Mouse (Mus musculus) left cerebral cortex, adult 9 months (tissue): ENCODE results near the gene Dynlt1b.
"Not testable (repeated sequence)": the region's sequence is repeated elsewhere in the genome, so short reads cannot be mapped to it uniquely, and the experiment has no call there.

Experiments used
- DNase-seq, 2 experiments: peaks; one replicate each; pipeline ENCODE4 v3.0.0; 2022; ENCODE audit warnings: low spot score in 2 of 2

The Dynlt1b gene

DNA sequence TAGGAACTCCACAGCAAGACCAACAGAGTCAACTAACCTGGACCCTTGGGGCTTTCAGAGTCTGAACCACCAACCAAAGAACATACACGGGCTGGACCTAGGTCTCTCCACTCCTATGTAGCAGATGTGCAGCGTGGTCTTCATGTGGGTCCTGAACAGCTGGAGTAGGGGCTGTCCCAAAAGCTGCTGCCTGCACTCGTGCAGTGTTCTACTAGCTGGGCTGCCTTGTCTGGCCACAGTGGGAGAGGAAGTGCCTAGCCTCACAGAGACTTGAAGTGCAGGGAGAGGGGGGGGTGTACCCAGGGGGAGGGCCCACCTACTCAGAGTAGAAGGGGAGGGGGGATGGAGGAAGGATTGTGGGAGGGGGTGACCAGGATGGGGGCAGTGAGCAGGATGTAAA lies 7.1 kb upstream of the Dynlt1b start:
- DNase-seq: not testable (repeated sequence)

DNA sequence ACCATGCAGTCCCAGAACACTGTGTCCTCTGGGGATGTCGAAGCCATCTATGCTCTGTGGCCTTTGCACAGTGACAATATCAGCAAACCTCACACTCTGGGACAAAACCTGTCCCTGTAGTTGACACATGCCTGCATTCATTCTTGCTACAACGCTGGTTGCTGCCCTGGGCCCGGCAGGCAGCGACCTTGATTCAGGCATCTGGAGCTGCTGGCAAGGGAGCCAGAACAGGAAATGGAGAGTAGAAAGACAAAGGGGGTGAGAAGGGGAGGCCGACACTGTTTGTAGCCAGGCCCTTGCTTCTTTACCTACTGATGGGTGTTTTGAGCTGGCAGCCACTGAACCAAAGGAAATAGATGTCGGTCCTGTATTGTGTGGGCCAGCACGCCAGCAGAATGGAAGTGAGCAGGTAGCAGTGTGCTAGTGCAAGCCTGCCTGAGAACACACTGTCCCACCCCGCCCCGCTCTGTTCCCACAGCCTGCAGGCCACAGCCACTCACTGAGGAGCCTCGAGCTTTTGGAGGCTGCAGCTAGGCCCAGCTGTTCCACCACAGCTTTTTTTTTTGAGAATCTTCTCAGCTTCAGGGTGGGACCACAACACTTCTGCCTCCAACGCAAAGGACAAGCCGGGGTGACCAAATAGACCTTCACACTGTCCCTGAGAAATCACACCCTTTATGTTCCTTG lies 5.5 kb upstream of the Dynlt1b start:
- not testable (repeated sequence) for DNase-seq

DNA sequence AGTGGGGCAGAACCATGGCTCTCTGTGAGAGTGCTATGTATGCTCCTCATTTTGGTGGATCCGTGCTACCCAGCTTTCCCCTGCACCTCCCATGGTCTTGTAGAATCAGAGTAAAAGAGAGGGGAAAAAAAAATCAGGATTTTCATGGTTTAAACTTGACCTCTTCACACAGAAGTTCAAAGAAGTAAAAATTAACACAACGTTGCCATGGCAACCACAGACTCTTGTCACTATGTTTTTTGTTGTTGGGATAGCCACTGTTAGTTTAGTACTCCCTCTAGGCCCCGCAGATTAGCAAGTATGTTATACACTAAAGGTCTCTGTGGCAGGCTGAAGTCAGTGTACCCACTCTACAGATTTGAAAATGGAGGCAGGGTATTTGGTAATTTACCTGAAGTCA lies 4.6 kb upstream of the Dynlt1b start:
- not testable (repeated sequence) for DNase-seq

DNA sequence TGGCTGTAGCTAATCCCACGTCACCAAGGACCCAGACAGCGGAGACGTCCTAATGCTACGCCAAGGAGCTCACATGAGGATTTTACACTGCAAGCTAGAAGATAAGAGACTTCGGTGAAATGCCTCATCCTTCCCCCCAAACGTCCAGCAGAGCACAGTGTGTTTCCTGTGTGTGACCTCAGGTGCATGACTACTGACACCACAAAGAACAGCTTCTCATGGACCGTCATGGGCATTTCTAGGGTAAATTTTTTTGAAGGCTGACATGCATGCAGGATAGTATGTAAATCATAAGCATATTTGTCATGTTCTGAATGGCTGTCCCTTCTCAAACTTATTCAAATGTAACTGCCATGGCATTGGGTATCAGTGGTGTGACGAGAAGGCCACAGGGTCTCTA lies 3.0 kb upstream of the Dynlt1b start:
- DNase-seq: not testable (repeated sequence)

DNA sequence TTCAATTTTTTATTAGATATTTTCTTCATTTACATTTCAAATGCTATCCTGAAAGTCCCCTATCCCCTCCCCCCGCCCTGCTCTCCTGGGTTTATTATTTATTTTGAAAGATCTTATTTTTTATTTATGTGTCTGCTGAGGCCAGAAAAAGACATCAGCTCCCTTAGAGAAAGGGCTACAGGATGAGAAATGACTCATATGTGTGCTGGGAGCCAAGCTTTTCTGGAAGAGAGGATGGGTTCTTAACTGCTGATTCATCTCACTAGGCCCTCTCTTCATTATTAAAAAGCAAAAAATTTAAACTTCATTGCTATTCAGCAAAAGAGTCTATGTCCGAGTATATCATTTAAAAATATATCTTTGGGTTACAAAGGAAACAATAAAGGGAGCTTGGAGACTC lies 986 bp upstream of the Dynlt1b start:
- not testable (repeated sequence) for DNase-seq

DNA sequence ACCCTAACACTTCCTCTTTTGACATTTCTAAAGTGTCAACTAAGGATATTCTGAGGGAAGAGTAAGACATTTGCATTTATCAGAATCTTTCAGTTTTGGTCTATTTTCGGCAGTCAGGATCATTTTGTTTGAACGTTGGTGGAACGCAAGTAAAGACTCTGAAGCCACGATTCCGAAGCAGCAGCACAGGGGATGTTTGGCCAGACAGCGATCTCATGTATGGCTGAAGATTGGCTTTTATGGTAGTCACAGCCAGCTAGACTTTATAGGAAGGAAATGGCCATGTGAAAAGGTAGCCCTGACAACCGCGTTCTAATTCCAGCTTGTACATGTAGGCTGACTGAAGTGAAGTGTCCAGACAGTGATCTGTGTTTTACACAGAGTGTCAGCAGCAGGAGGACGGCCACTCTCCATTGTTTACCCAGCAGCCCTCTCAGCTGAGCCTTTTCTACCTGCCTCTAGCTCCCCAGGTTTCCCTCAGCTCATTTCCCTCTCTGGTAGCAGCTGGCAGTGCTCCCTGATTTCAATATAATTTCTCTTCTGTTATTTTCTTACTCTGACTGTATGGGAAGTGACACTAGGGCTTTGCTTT lies 594 bp downstream of the Dynlt1b start:
- DNase-seq: not testable (repeated sequence)

DNA sequence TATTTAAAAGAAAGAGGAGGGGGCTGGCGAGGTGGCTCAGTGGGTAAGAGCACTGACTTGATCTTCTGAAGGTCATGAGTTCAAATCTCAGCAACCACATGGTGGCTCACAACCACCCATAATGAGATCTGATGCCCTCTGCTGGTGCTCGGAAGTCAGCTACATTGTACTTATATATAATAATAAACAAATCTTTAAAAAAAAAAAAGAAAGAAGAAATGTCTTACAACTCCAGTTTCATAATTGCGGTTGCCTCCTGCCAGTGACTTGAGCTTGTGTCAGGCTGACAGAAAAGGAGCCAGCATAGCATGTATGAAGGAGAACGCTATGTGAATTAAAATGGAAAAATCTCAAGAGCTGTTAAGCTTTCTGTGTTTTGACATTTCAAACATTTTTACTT lies 2.5 kb downstream of the Dynlt1b start:
- DNase-seq: not testable (repeated sequence)

DNA sequence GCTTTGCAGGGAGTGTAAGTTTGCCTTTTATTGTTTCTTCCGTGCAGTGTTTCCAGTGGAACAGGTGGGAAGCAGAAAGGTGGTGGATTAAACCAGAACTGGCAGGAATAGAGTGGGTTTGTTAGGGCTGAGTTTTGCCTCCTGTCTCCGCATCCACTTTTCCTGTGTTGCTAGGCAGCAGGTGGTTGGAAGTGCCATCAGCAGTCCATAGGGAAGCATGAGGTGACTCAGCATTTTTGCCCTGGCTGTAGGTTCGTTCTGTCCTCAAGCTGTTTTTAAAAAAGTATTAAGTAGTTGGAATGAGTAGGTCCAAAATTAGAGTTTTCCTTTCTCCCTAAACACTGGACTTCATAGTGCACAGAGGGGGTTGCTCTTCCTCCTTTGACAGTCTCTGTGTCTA lies 3.8 kb downstream of the Dynlt1b start:
- peak in 1 of 2 experiments; percentile 52 for DNase-seq

DNA sequence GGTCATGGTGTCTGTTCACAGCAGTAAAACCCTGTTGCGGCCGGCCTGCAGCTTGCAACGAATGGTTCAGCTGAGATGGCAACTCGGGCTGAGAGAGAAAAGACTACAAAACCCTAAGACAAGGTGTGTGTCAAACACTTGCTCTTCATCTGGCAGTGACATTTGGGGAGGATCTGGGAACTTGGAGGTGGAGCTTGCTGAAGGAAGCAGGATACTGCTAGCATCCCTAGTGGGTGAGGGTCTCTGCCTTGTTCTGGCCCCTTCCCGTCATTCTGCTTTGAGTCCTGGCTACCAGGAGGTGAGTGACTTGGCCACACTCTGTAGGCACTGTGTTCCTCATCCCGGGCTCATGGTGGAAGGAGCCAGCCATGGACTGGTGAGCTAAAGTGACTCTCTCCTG lies 8.2 kb downstream of the Dynlt1b start:
- DNase-seq: not testable (repeated sequence)

DNA sequence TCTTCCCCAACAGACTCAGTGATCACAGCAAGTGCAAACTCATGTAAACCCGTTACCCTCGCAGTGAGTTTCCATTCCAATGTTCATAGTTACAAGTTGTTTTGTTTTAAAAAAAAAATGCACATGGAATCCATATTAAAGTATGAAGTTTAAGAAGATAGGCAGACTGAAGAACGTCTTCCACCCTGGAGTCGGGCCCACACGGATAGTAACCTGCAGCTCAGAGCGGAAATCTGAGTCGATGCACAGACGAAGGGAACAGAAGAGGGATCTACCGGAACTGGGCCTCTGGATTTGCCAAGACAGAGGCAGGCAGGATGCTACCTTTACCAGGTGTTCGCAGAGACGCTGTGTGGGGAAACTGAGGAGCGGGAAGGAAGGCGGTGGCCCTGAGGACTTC lies 10.0 kb downstream of the Dynlt1b start:
- not testable (repeated sequence) for DNase-seq

DNA sequence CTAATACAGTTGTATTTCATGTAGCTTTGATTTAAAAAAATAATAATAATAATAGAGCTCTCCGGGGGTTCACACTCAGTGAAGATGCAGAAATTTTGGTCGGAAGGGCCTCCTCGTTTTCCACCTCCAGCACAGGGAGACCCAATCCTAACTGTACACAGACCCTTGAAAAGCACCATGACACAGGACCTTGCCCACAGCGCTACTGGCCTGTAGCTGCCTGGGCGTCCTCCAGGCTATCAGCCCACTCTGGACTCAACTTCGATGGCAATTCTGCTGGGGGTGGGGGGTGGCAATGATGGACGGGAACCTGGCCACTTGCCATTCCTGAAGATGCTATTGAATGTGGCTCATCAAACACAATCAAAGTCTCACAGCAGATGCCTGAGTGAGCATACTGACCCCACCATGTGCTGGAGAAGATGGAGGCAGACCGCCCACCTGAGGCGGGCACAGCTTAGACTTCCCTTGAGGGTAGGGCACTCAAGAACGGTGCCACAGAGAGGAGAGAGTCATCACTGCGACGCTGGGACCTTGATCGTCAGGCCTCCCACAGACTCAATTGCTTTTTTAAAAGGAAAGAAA lies 10.7 kb downstream of the Dynlt1b start:
- DNase-seq: not testable (repeated sequence)

DNA sequence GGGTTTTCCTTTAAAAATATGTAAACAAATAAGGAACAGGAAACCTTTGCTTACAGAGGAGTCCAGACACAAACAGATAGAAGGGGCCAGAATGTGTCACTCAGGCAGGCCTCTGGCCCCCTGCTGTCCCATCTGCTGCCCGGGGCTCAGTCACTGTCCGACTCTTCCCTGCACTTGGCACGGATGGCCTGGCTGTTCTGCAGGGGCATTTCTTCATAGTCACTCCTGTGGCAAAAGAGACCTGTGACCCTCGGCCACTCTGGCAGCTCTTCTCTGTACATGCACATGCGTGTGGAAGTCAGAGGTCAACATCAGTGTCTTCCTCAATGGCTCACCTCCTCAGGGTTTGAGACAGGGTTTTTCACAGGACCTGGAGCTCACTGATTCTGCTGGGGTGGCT lies 11.3 kb downstream of the Dynlt1b start:
- not testable (repeated sequence) for DNase-seq

DNA sequence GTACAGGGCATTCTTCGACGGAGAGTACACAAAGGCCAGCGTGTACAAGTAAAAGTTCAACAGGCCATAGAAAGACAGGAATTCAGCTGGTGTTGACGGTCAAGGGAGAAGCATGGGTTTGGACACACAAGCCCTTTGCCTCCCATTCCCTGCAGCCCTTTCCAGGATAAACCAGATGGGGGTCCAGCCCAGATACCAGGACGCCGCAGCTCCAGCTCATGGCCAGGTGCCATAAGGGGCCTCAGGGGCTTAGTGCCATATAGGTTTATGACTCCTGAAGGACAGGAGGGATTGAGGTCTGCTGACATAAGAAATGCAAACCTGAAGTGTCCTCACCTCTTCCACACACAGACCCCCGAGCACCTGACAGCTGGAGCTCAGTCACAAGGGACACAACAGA lies 12.6 kb downstream of the Dynlt1b start:
- not testable (repeated sequence) for DNase-seq

DNA sequence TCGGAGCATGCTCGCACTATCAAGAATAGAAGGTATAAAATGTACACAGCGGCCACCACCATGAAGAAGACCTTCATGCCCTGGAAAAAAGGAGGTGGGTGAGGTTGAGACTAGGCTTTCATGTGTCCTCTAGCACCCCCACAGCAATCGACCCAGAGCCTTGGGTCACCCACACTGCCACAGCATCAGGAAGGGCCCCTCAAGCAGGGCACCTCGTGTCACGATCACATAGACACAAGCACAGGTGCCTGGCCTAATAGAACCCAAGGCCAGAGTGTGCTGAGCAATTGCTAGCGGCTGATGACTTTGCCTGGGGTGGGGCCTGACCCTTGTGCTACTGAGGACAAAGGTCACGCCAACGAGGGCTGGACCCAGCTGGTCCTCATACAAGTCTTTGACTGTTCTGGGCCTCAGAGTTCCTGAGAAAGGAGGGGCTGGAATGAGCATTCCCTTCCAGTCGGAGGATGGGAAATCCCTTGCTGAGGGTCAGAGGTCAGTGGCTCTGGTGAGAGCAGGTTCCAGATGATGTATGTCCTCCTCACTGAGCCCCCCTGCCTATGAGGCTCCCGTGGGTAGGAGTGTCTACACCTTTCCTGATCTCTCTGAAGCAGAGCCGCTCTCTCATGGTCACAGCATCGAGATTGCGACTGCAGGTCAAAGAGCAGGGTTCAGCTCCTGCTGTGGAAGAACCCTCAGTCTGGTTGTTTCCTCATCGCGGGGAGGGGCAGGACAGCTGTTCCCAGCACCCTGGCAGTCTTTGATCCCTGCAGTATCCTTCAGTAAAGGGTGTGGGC lies 16.1 kb downstream of the Dynlt1b start:
- not testable (repeated sequence) for DNase-seq

DNA sequence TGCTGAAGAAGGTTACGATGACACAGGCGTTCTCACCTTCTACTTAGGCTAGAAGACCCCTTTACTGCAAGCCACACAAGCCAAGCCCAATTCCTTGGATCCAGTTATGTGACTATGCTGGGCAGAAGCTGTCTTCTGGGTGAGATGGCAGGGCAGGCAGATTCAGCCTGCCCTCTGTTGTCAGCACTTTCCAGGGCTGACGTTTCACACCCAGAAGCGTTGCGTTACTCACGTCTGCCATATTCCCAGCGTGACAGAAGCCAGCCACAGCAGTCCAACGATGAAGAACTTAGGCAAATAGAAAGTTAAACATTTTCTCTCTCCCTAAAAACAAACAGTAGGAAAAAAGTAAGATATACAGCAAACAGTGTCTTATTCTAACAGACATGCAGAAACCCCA lies 18.4 kb downstream of the Dynlt1b start:
- not testable (repeated sequence) for DNase-seq

DNA sequence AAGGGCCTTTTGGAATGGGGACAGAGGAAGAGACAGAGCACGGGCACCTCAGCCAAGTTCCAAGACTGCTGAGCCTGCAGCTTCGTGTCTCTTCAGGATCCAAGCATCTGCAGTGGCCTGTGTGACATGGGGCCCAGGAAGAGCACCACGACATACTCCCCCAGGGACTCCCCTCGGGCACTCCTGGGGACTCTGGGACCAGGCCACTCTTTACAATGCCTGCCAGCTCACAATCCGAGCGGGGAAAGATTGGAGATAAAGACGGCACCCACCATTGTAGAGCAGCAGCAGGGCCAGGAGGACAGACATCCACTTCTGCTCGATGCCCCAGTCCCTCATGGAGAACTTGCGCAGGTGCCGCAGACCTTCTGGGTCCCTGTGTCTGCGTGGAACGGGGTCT lies 19.3 kb downstream of the Dynlt1b start:
- DNase-seq: not testable (repeated sequence)

DNA sequence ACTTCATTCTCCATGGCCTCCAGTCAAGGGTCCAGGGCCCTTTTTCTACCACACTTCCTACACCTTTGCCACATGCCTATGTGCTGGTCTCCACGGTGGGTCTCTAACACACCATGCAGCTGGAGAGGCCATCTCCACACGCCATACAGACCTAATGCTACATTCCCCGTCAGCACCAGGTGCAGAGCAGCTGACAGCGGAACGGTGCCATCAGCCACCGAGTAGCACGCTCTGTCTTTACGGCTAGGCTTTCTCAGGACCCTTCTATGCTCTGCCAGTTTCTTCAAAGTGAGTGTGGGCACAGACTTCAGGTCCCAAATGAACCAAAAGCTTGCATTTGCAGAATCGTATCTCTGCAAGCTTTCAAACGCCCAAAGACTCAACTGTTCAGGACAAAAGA lies 21.3 kb downstream of the Dynlt1b start:
- not testable (repeated sequence) for DNase-seq

DNA sequence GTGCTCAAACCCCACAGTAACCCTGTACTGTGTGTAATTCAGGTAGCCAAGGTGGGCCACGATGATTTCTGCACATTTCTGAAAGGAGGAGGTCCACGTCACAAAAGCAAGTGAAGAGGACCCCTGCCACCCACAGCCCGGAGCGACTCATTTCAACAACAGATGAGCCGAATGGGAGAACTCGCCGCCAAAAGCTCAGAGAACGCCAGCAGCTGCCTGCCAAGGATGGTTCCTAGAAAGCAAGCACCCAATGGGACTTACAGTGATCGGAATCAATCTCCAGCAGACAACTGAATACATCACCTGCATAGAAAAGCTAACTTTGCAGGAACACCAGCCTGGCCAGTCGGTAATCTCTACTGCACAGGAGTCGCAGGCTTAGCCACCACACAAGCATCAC lies 22.8 kb downstream of the Dynlt1b start:
- DNase-seq: peak in 1 of 2 experiments; percentile 75

DNA sequence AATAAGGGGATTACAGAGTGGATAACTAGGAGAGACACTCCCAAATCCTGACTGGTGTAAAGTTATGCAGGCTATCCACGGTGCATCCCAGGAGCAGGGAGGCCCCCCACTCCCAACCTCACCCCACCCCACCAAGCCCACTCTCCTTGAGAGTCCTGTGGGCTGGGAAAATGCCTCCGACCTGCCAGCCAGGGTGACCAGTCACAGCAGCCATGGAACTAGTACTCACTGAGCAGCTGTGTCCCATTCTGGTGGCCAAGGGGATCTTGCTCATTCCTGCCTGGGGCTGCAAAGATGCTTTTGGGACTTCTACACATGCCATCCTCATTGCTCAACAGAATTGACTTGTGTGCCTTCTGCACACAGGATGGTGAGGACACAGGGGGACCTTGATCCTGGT lies 24.8 kb downstream of the Dynlt1b start:
- not testable (repeated sequence) for DNase-seq

DNA sequence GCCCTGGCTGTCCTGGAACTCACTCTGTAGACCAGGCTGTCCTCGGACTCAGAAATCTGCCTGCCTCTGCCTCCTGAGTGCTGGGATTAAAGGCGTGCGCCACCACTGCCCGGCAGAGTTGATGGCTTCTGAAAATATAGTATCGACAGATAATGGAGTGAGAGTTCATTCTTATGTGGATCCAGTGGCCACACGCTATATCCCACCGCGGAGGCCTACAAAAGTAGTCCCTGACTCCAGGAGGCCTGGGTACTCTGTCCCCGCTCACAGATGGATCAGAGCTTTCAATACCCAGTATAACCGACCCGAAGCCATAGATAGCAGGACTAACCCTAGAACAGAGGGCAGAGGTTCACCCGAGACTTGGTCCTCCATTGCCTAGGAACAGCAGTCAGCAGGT lies 26.0 kb downstream of the Dynlt1b start:
- not testable (repeated sequence) for DNase-seq

DNA sequence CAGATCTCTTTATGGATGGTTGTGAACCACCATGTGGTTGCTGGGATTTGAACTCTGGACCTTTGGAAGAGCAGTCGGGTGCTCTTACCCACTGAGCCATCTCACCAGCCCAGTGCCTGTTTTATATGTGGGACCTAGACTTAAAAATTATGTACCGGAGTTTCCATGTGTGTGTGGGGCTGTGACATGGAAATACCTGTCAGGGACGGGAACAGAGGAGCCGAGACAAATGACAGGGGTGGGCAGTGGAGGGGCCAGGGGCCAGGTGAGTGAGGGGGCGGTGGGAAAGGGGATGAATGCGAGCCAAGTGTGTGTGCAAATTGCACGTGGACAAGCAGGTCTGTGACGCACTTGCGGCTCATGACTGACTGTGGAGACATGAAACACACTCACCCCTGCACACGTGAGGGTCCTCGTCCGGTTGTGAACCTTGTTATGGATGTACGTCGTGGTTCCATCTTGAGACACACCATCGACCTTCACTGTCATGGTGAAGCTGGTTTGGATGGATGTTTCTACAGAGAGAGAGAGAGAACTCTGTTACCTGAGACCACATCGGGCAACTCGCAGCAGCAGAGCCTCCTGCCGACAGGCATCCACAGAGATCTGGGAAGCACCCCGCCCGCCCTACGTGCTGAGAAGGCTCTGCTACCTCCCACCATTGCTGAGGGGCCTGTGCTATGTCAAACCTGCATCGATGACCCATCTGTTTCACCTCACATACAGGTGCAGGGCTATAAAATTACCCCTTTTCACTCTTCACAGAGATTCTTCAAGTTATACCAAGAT lies 26.9 kb downstream of the Dynlt1b start:
- DNase-seq: not testable (repeated sequence)
